Mouse (Mus musculus) splenic B cell, adult 2 months (primary cell): ENCODE data around the gene Aip.

Source experiments
- DNase-seq: peaks from one replicate; pipeline ENCODE4 v3.0.0-alpha.2; 2011; ENCODE audit warnings: low read depth, low spot score
- H3K27me3 ChIP-seq: 2 replicates; pipeline ENCODE4 v1.6.1; 2012; ENCODE audit warnings: mild to moderate bottlenecking, low read length, moderate library complexity, mixed read lengths; ENCODE audit not compliant: control insufficient read depth, poor library complexity, insufficient read depth, severe bottlenecking
- H3K36me3 ChIP-seq: 2 replicates; pipeline ENCODE4 v1.6.1; 2012; ENCODE audit warnings: mild to moderate bottlenecking, low read length, moderate library complexity, mixed read lengths; ENCODE audit not compliant: control insufficient read depth, poor library complexity, insufficient read depth, severe bottlenecking

Aip gene

DNA sequence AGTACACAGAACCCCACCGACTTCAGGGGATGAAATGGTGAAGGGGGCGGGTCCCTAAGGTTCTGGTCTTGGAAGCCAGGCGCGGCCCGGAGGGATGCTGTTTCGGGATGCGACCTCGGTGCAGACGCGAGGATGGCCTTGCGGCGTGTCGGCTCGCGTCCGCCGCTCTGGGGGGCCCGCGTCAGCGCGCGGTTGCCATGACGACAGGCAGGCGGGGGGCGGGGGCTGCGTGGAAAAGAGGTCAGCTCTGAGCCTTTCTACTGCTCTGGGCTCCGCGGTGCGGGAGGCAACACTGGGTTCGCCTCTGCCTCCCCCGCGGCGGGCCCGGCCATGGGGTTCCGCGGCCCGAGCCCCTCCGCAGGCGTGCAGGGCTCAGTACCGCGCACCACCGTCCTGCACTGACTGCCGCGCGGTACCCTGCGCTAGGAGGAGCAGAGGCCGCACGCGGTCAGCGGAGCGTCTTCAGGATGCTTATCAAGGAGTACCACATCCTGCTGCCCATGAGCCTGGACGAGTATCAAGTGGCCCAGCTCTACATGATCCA lies 24.9 kb downstream of the Aip start:
- Histone ChIP-seq H3K36me3 (peaks cover 8% of the 10 kb centered on the region), H3K27me3 (no peaks in the 10 kb centered on the region)
- peak; percentile 56 for DNase-seq

DNA sequence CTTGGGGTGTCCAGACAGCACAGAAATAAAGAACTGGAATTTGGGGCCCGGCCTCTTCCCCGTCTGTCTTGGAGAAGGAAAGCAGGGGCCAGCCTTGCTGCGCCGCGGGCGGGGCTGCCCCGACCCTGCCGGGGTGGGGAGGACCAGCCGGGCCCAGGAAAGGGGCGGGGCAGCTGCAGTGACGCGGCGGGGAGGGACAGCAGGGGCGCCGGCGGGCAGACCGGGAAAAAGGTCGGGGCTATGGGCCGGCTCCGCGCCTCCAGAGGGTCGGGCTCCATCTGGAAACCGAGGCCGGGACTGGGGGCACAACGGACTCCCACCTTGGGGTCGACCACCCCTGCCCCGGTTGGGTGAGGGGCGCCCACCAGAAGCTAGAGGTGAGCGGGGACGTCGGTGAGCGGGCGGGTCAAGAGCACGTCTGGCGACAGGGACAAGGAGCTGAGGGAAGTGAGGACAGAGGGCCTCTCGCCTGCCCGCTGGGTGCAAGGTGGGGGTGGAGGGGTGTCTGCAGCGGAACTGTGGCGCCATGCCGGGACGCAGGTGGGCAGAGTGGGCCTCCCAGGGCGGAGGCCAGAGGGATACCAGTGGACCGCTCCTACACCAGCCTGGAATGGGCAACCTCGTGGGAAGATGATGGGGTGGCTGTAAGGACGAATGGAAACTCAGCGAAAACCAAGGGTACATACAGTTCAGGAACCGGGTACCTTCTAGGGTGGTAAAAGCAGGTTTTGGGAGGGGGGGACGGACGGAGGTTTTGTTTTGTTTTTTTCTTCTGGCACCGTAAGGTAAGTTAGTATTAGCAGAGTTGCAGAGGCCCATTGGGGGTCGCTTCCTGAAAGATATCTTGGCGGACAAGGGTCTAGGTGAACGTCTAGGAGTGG lies 25.6 kb downstream of the Aip start, which contains the start of gene Pitpnm1:
Gene Pitpnm1 (plus strand): TSS at position 162 of the 881 bp plus-strand sequence.
- peaks cover 3% of the 10 kb centered on the region for H3K36me3 ChIP-seq
- H3K27me3 ChIP-seq: no peaks in the 10 kb centered on the region
- peak; percentile 66 for DNase-seq

DNA sequence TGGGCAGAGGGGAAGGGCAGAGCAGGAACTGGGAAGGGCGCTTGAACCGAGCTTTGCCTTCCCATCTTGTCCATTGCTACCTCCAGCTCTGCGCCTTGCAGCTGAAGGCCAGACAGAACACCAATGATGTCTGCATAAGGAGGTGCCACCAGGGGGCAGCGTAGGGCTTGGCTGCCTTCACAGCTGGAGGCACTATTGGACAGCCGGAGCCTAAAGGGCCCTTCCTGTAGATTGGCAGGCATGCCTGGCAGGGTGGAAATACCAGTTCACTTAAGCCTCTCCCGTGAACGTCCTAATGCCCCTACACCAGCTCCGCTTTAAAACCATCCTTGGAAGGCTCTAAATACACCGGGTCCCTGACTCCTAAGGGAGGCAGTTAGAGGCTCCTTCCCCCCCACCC lies 26.6 kb downstream of the Aip start:
- DNase-seq: peak; percentile 95
- Histone ChIP-seq H3K27me3 (no peaks in the 10 kb centered on the region), H3K36me3 (no peaks in the 10 kb centered on the region; the same call in 1 of the 2 replicates)

DNA sequence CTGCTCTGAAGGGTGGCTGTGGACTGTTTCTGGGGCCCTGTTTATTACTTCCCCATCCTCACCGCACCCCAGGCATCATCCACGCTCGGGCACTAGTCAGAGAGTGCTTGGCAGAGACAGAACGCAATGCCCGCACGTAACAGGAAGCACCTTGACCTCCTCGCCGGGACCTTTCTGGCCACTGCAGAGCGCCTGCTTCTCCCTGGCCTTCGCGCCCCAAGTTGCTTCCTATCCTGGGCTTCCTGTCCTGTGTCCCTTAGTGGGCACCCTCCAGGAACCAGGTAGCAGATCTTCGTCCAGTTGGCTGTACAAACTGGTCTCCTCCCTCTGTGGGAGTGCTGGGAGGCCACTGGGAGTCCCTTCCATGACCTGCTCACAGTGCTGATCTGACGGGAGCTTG lies 27.2 kb downstream of the Aip start:
- no peaks in the 10 kb centered on the region for H3K27me3 ChIP-seq
- DNase-seq: peak; percentile 18
- H3K36me3 ChIP-seq: no peaks in the 10 kb centered on the region; the same call in 1 of the 2 replicates

DNA sequence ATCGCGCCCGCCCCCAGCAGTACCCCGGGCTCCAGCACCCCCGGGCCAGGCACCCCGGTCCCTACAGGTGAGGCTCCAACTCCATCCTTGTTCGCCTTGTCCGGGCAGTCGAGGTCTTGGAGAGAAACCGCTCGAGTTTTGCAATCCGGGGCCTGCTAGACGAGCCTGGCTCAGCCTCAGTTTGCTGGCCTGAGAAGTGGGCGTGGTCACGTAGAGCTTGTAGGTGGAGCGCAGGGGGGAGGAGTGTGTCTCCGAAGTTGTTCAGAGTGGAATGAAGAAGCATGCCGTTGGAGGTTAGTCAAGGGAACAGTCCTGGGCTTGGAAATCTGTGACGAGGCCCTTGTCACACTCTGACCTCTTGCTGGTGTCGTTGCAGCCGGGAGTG lies 28.2 kb downstream of the Aip start:
- DNase-seq: peak; percentile 85
- Histone ChIP-seq H3K36me3 (no peaks in the 10 kb centered on the region; the same call in 1 of the 2 replicates), H3K27me3 (no peaks in the 10 kb centered on the region)

DNA sequence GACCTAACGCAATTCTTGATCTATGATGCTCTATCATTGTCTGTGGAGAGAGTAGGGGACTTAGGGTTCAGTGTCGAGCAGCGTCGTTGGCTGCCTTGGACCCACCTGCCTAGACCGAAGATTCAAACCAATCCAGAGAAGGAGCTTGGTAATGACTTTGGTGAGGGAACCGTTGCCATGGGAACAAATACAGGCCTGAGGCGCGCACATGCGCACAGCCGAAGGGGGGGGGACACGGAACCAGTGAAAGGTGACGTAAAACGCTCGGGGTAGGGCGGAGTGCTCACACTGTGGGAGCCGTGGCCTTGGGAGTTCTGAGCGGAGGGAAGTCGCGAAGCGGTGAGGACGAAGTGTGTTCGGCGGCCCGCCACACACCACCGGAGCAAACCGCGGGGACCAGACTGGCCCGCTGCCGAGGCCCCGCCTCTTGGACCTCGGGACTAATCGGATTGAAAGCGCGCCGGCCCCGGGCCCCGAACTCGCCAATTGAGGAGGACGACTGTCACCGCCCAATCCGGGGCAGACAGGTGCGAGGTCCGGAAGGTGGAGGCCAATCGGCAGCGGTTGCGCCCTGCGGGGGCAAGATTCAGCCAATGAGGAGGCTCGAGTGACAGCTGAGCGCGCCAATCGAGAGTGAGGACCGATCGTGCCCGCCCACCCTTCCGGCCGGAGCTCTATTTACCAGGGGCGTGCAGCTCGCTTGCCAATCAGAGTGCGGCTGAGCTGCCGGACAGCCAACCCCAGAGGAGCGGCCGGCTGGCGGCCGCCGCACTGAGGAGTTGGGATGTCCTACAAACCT lies 28.8 kb downstream of the Aip start, which contains the start of gene Cdk2ap2:
Gene Cdk2ap2 (plus strand): TSS at position 541 of the 799 bp plus-strand sequence.
- no peaks in the 10 kb centered on the region for H3K36me3 ChIP-seq
- peak; percentile 99 for DNase-seq
- H3K27me3 ChIP-seq: no peaks in the 10 kb centered on the region

DNA sequence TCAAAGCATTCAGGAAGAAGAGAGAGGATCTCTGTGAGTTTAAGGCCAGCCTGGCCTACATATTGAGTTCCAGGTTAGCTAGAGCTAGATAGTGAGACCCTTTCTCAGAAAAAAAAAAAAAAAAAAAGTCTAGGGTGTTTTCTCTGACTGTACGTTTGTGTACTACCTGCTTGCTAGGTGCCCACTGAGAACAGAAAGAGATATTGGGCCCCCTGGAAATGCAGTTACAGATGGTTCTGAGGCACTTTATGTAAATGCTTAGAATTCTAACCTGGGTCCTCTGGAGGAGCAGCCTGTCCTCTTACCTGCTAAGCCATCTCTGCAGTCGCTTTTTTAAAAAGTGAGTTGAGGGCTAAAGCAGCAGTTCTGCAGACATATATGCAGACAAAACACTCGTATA lies 29.9 kb downstream of the Aip start:
- no peaks in the 10 kb centered on the region for H3K36me3 ChIP-seq
- no peak for DNase-seq
- H3K27me3 ChIP-seq: no peaks in the 10 kb centered on the region

DNA sequence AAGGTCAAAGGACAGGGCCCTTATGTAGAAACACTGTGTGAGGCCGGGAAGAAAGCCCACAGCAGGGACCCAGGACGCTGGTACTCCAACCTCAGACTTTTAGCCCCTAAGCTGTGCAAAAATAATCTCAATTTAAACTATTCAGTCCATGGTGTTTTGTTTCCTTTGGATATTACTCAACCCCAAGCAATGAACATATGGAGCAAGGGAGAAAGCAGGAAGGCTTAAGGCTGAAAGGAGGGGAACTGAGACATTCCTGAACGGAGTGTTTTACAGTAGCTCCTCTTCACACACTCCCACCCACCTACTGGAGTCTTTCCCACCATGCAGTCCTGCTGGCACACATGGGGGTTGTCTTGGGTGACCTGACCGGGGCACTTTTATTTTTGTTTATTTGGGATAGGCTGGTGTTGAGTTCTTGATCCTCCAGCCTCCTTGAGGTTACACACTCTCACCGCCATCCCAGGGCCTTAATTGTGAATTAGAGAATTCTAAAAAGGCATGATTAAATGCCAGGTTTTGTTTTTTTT lies 30.8 kb downstream of the Aip start:
- Histone ChIP-seq H3K36me3 (no peaks in the 10 kb centered on the region), H3K27me3 (no peaks in the 10 kb centered on the region)
- no peak for DNase-seq

DNA sequence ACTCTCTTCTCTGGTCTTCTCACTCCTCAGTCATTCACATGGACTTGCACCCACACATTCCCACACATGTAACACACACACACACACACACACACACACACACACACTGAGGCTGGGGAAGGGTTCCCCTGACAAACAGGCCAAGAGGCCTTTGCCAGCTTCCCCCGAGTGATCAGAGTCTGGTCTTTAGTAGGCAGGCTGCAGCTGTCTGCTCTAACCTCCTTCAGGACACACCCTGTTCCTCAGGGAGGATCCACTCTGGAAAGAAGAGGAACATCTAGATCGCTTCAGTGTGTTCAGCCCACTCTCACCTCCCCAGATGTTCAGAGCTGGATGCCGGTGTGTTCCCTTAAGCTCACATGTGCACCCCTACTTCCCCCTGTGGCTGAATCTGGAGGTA lies 31.3 kb downstream of the Aip start:
- no peaks in the 10 kb centered on the region for H3K36me3 ChIP-seq
- no peaks in the 10 kb centered on the region for H3K27me3 ChIP-seq
- DNase-seq: no peak

DNA sequence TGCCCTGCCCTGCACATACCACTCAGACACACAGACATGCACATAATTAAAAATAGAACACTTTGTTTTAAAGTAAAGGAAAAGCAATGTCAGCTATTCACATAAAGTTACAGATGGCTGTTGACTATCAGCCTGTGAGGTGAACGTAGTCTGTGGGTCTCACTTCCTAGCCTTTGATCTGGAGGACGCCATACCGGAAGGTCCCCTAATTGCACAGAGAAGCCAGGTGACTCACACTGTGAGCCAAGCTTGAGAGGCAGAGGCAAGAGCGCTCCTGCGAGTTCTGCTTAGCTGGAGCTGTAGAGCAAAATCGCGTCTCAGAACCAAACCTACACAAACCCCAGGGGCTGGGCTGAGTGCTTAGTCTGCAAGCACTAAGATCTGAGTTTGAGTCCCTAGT lies 31.9 kb downstream of the Aip start:
- DNase-seq: no peak
- H3K36me3 ChIP-seq: no peaks in the 10 kb centered on the region
- H3K27me3 ChIP-seq: no peaks in the 10 kb centered on the region

DNA sequence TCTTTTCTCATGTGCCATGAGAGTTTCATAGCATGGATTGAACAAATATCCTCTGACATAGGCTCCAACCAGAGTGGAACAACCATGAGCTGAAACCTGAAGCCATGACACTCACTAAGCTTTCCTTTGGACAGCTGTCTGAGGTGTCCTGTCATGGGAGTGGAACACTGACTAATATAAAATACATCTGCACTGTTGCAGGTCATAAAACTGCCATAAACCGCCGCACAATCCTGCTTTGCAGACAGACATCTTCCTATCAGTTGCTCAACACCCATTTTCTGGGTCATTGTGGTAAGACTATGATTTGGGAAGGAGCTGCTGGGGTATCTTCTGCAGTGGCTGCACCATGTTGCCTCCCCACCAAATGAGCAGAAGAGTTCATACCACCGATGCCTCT lies 32.9 kb downstream of the Aip start:
- Histone ChIP-seq H3K27me3 (no peaks in the 10 kb centered on the region), H3K36me3 (no peaks in the 10 kb centered on the region)
- no peak for DNase-seq

DNA sequence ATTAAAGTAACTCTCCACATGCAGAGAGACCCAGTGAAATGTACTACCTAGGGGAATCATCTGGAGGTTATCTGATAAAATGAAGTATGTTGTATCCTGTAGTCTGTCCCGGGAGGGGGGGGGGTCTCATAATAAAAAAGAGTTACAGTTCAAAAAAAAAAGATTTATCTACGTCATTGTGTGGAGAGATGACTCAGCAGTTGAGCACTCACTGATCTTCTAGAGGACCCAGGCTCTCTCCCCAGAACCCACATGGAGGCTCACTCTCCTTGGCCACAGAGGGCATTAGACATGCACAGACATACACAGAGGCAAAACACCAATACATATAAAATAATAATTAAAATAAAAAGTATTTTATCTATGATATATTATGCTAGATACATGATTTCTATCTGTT lies 34.3 kb downstream of the Aip start:
- no peaks in the 10 kb centered on the region for H3K36me3 ChIP-seq
- no peak for DNase-seq
- no peaks in the 10 kb centered on the region for H3K27me3 ChIP-seq

DNA sequence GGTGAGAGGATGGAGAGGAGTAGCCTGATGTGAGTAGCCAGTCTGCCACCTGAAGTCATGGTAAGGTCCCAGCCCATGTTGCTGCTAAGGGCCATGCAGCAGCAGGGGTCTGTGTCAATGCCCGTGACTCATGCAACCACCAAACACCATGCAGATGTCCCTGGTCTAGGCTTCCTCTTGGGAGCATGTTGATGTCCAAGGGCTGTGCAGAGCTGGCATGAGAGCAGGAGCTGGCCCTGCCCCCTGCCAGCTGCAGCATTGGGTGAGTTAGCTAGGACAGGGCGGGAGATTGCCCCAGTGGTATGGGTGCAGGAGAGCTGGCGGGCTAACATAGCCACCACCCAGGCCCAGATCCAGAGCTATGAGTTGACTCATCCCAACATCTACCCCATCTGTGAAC lies 35.2 kb downstream of the Aip start:
- DNase-seq: no peak
- no peaks in the 10 kb centered on the region for H3K27me3 ChIP-seq

DNA sequence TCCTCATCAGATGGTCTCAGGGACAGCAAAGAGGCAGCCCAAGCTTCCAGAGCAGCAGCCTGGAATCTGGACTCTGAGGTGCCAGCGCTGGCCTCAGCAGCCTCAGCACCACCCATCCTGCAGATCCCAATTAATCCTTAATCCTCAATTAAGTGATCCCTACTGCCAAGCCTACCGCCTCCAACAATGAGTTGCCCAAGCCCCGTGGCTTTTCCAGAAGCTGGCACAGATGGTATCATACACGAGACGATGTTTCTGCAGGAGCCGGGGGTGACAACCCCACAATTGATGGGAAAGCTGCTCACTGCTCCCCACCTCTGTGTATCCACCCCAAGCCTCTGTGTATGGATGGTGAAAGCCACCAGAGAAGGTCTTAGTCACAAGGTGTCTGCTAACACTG lies 36.5 kb downstream of the Aip start:
- DNase-seq: no peak
- H3K36me3 ChIP-seq: no peaks in the 10 kb centered on the region

More for the DNA sequence above, 35.2 kb downstream of the Aip start:
- no peaks in the 10 kb centered on the region for H3K36me3 ChIP-seq

More for the DNA sequence above, 36.5 kb downstream of the Aip start:
- 0 out of 2 replicates have a peak, but pooled peaks cover under 1% of the 10 kb centered on the region for H3K27me3 ChIP-seq
